Mouse (Mus musculus) lung, postnatal 10 days (tissue): ENCODE results near the gene Dnah11.
"Not testable (repeated sequence)": the region's sequence is repeated elsewhere in the genome, so short reads cannot be mapped to it uniquely, and the experiment has no call there.

Experiments
- DNase-seq: peaks from one replicate; pipeline ENCODE4 v3.0.0; 2021

The Dnah11 gene

DNA sequence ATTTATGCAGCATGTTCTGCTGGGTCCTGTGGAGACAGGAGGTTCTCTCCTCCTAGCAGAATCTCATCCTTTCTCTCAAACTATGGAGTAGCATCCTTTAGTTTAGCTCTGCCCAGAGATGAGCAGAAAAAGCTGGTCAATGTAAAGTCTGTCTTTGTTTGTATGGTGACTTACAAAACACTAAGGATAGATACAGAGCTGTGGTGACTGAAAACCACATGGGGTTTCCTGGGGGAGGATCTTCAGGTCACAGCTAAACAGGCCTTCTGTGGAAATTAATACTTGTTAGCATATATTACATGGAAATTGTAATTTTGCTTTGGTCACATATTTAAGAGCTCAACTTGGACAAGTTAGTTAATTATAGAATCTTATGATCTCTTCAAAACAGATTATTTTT, 239.6 kb downstream of the Dnah11 start:
- DNase-seq = no peak

DNA sequence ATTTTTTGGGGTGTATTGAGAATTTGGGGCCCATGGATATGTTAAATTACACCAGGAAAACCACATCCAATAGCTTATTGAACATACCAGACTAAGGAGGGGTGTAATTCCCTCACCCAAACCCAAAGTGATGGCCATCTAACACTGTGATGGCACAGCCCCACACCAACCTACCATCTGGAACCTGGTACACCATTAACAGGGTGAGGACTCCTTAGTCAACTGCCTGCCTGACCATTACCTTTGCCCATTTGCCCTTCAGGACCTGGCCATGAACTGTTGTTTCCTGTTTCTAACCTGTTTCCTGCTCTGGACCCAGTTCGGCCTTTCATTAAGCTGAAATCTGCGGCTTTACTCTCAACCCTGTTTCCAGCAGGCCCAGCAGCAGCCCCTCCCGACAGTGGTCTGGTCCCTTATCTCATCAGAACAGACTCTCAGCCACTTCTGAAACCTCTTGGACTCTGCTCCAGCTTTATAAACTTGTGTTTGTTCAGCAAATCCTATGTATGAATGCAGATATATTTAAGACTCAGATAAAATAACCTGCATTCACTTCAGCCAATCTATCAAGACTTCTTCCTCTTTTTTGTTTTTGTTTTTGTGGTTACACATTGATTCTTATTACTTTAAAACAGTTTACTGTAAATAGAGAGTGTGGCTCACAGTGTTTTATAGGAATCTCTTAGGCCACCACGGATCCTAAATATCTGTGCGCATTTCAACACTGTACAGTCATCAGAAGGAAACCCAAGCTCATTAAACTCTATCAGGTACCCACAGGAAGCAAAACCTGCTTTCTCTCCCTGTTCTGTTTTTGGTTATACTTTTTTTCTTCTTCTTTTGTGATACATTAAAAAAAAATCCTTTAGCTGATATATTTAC, 251.8 kb downstream of the Dnah11 start:
- DNase-seq = no peak

DNA sequence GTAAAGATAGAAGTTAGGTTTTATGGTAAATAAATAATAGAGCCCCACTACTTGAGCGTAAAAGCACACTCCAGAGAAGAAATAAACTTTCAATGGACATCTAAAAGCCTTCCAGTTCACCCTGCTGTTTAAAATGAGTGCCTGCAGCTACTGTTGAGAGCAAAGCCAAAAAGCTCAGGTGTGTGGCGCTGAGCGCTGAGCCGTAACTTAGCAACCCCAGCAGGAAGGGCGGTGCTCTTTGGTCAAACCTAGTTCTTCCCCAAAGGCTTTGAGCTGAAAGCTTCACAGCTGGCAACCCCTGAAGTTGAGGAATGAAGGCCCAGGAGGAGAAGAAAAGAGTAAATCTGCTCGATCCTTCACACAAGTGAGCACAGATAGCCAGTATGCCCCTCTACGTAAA, 256.9 kb downstream of the Dnah11 start:
- DNase-seq = no peak

DNA sequence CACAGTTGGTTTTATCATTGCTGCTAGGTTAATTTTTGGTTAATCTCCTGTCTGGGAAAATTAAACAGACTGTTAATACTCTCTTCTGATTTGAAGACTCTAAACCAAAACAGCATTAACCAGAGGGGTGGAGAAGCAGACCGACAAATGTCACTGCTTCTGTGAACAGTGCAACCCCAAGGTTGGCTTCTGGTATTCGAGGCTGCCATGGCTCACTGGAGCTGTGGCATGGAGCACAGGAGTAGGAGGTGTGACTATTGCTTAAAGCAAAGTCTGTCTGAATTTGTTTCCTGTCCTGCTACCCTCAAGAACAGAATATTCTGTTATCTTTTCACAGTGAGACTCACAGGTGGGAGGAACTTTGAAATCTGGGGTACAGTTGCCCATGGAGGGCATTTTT, 260.6 kb downstream of the Dnah11 start:
- no peak for DNase-seq

DNA sequence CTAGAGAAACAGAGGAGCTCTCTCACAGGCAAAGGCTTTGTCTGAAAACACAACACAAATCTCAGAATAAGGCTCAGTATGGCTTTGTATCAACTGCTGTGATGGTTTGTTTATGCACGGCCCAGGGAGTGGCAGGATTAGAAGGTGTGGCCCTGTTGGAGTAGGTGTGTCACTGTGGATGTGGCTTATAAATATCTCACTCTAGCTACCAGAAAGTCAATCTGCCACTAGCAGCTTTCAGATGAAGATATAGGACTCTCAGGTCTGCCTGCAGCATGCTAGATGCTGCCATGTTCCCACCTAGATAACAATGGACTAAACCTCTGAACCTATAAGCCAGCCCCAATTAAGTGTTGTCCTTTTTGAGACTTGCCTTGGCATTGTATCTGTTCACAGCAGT, 266.8 kb downstream of the Dnah11 start:
- no peak for DNase-seq

DNA sequence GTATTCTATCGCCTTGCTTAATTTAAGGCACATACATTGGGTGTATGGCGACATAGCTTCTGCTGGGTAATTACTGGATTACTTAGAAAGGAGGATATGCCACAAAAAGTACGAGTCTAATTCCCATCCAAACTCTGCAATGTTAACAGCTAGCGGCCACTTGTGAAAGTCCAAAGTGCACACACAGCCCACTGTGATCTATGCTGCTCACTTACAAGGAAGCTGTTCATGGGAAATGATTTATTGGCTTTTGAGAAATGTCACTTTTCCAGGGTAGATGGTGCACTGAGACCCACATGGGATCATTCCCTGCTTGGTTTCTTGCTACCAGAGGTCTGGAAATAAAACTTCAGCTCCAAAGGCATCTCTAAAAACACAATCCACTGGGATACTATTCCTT, 269.1 kb downstream of the Dnah11 start:
- DNase-seq = no peak

DNA sequence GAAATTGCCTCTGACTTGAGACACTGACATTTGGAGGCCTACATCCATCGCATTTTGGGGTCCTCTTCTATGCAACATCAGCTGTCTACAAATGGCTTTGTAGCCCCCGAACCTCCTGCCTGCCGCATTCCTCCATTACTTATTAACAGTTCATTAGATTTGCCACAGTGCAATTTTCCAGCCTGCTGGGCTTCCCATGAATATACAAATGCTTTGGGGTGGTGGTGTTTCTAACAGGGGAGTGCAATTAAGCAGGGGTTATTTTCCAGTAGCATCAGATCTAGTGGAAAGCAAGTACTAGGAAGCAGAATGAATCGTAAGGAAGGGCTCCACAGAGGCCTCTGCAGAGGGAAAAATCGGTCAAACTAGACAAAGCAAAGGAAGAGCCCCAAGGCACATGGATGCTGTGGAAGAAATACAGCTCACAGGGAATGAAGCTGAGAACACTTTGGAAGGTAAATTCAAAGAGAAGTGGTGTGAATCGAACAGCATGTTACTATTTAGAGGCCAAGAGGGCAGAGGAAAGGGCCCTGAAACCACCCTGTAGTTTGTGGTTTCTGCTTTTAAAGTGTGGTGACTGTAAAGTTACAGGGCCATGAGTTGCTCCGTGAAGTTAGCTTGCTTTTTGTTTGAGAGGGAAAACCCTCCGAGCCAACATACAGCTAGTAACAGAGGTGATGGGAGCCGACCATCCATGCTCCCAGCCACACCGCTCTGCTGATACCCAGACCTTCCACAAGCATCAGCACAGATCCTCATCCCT, 282.8 kb downstream of the Dnah11 start:
- DNase-seq = no peak

DNA sequence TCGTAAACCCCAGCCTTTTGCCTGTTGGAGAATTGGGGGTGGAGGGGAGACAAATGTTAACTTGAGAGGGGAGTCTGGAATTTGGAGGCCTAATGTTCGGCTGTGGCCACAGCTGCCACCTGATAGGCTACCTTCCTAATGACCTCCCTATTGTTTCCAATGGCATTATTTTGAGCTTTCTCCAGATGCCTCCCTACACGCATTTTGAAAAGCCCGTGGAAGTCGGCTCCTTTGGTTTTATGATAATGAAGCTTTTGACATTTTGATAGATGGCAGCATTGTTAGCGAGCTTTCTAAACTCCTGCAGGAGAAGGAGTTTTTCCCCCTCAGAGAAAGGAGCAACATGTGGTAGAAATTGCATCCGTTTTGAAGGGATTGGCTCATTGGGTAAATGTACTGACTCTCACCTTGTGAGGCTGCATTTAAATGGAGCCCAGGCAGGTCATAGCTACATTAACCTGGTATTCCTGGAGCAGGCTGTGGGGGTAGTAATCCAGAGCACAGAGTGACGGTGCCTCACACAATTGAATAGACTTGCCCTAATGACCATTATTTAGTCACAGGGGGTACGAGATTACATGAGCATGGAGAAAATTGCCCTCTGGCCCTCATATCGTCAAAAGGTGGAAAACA, 284.1 kb downstream of the Dnah11 start:
- no peak for DNase-seq

DNA sequence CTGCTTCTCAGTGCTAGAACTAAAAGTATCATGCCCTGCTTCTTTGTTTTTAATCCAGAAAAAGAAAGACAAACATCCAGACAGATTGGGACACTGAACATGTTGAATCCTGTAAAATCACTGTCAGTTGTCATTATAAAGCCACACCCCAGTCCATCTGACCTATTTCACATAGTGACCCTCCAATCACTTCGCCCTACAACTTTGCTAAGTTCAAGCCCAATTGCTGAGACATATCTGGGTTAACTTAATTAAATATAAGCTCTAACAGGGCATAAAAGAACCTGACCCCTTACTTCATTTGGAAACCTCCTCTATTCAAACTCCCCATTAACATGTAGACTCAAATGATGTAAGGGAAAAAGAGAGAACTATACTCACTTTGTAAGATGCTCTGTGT, 287.4 kb downstream of the Dnah11 start:
- no peak for DNase-seq

DNA sequence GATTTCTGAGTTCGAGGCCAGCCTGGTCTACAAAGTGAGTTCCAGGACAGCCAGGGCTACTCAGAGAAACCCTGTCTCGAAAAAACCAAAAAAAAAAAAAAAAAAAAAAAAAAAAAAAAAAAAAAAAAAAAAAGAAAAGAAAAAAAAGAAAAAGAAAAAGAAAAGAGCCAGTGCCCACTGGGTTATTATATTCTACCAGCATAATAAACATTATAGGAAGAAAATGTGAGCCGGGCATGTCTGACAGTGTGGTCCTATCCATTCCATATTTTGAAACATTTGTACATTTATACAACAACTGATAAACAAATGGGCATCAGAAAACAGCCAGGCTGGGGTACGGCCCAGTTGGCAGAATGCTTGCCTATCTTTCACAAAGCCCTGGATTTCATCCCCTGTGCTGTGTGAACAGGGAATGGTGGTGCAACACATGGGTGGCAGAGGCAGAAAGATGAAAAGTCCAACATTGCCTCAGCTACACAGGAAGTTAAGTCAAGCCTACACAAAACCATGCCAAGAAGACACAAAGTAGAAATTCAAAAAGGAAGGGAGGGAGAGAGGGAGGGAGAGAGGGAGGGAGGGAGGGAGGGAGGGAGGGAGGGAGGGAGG, 293.5 kb downstream of the Dnah11 start:
- not testable (repeated sequence) for DNase-seq

DNA sequence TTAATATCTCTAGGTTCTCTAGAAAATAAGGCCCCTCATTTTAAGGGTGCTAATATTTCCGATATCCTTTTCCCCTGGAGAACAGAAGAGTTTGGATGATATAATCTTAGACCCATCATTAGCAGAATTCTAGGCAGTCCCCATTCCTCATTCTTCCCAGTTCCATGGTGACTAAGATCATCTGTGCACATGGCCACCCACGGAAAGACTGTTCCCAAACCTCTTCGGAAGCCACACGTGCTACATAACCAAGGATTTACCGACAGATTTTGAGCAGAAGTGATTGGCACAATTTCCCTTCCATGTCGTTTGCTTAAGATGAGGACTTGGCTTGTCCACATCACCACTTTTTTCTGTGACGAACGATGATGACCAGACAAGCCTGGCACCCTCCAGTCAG, 295.2 kb downstream of the Dnah11 start:
- DNase-seq = no peak

DNA sequence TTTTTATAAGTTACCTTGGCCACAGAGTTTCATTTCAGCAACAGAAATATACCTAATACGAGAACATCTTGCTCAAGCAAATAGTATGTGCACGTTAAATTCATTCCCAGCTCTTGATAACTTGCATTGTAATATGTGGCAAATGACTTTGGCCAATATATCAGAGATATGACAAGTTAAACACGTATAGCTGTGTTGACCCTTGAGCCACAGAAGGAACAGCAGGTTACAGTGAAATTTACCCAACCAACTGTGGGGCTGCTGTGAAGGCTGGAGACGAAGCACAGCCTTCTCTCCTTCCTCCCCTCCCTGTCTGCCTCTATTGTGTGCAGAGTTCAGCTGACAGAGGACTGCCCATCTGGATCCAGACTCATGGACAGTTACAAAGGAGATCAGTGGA, 297.5 kb downstream of the Dnah11 start:
- DNase-seq = not testable (repeated sequence)

DNA sequence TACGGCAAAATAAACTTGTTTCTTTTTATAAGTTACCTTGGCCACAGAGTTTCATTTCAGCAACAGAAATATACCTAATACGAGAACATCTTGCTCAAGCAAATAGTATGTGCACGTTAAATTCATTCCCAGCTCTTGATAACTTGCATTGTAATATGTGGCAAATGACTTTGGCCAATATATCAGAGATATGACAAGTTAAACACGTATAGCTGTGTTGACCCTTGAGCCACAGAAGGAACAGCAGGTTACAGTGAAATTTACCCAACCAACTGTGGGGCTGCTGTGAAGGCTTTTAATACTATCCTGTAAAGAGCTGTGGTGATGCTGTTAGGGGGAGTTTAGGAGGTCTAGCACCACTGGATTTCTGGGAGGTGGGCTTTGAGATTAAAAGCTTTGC, 298.0 kb downstream of the Dnah11 start:
- DNase-seq = not testable (repeated sequence)

DNA sequence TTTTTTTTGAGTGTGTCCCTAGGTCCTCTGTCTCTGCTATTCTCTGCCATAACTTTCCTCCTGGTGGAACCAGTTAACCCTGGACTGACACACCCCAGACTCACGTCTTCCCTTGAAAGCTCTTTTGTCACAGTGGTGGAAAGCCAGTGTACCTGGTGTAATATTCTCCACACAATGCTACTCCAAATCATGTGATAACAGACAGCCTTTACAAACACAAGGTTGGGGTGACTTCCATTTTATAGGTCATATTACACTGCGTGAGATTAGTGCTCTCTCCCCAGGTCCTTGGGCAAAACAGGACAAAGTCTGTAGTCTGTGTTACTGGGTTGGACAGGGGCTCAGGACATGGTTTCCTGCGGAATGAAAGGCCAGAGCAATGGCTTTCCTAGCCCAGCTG, 311.4 kb downstream of the Dnah11 start:
- DNase-seq = no peak

DNA sequence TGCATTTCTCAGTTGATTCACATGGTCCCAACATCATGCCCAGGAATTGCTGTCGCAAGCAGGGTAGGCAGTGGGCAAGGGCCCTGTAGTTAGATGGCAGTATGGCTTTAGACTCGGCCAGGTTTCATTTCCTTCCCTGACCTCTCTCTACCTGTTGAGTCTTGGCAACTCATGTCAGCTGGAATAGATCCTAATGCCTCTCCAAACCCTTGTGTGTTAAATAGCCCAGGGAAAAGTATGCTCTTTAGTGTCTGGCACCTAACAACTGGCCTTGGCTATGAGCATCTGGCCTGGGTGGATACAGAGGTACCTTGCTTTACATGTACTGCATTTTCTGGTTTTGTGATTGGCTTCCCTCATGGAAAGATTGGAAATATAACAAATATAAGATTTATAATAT, 314.2 kb downstream of the Dnah11 start:
- no peak for DNase-seq

DNA sequence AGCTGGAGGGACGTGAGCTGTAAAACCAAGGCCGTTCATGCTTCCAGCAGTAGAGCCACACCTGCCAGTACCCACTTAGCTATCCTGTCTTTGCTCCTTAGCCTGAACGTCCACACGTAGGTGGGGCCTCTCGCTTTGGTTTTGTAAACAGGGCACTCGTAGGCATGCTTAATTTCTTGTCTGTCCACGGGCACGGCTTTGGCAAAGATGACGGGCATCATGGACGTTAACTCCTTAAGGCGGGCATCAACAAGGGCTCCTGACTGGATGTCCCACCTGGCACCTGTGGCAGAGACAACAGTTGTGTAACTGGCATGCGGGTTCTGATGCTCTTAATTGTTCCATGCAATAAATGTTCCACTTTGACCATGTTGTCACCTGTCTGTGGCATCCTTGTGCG, 320.5 kb downstream of the Dnah11 start:
- DNase-seq = no peak

DNA sequence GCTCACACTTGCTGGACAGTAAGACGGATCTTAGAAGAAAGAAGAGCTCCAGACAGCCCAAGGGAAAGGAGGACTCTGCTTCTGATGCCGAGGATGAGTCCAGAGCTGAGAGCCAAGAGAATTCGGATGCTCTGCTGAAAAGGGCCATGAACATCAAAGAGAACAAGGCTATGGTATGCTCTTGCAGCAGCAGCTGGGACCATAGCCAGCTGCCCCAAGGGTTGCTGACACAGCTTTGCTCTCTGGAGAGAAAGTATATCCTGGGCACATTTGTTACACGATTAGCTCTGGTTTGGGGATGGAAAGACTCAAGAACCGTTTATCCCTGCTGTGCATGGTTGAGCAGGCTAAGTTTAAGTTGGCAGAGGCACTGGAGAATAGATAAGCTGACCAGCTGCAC, 326.6 kb downstream of the Dnah11 start:
- peak; percentile 4 for DNase-seq

DNA sequence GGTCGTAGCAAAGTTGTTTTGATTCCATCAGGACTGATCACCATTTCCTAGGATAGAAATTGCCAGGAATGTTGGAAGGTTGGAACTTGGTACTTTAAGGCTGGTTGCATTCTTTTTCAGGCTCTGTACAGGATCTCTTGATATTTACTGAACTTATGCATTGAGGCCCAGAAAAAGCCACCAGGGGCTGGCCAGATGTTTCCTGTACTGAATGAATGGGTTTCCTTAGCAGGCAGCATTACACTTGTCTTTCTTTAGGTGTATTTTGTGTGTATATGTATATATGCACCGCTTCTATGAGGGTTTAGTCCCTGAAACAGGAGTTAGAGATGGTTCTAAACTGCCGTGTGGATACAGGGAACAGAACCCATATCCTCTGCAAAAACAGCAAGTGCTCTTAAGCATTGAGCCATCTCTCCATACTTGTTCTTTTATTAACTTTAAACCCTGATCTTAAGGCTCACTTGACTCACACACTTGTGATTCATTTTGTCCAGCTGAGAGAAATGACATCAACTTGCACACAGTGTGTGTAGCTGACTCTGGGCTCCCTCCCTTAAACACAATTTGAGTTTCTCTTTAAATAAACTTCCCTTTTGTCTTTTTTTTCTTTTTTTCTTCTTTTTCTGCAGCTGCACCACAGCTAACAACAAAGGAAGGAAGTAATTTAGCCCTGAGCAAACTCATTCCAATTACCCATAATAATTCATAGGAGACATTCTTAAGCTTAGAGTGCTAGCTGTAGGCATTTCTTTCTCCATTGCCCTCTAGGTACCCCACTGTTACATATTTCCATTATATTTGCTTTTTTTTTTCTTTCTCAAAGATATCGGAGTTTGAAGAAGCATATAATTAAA, 330.9 kb downstream of the Dnah11 start:
- no peak for DNase-seq

DNA sequence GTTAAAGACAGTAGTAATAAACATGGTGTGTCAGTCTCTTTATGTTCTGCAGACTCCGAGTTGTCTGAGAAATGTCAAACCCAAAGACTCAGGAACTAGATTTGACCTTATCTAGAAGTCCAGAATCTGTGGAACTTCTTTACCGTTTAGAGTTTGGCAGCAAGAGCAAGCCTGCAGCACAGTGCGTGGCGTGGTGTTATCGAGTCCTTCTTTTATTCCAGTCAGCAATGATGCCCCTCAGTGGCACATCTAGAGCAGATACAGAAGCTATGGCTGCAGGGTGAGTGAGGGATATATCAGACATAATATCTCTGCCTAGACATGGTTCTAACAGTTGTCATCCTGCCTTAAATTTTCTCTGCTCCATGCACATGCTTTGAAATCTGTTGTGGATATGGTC, 336.2 kb downstream of the Dnah11 start:
- DNase-seq = no peak

DNA sequence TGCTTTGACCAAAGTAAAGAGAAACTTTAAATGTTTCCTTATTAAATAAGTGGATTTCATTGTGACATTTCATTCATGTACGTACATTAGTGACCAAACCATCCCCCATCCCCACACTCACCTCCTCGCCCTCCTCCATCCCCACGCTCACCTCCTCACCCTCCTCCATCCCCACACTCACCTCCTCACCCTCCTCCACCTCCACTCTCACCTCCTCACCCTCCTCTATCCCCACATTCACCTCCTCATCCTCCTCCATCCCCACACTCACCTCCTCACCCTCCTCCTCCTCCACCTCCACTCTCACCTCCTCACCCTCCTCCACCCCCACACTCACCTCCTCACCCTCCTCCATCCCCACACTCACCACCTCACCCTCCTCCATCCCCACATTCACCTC, 337.6 kb downstream of the Dnah11 start:
- DNase-seq = no peak

DNA sequence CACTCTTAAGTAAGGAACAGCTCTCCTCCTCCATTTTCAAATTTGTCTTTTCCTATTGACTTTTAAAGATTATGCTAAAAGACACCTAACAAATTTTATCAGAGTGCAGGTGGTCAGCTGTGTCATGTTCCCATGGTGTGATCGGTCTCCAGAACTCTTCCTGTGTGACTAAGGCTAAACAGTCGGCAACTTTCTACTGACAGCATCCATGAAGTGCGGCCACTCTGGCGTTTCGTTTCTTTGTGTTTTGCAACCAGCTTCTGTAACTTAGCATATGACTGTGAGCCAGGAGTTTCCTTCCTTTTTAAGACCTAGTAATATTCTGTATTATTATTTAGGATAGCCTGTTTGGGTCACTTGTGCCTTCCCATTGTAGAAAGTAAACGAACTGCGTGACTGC, 338.0 kb downstream of the Dnah11 start:
- DNase-seq = no peak

DNA sequence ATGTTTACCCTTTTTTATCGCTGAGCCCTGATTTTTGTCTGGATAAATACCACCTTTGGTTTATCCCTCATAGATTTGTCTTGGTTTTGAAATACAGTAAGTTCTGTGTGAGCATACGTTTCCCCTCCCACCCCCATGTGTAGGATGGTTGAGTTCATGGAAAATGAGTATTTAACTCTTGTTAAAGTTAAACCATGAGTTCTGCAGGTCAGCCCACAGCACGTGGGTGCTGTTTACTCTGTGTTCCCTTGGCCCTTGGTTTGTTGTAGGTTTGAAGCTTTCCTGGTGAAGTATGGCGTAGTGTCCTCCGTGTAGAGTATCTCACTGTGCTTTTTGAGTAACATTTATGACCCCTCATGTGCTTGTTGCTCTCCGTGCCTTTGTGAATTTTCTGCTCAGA, 341.0 kb downstream of the Dnah11 start:
- no peak for DNase-seq

DNA sequence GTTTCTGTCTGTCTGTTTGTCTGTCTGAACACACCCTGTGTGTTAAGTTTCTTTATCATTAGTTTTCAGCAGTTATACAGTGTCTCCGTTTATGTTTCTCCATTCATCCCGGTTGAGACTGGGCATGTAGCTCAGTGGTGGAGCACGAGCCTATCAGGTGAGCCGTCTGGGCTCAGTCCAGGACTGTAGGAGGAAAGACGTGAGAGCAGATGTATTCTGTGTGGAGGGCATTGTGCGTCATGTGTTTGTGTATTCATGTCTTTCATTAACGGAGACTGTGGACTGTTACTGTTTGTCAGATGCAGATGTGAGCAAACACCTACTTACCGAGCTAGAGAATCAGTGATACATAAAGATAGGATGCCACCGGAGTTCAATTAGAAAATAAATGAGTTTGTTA, 341.8 kb downstream of the Dnah11 start:
- DNase-seq = no peak
